Mouse (Mus musculus) heart, adult 2 months (tissue): ENCODE measurements at regions not wholly inside any gene's neighbourhood (a gene's known extent, or its start where the extent isn't known, plus 50 kb on each side); places are given as distances from the start of the nearest gene placed in this dataset.

ENCODE experiments used
- EP300 ChIP-seq: fragments of 200-500 bp; IDR thresholded peaks from 2 replicates; pipeline ENCODE4 v1.6.1; 2011; ENCODE audit warnings: low read depth, low read length, control low read depth; ENCODE audit not compliant: insufficient read depth
- POLR2A ChIP-seq: fragments of 200-500 bp; IDR thresholded peaks from 2 replicates; pipeline ENCODE4 v1.6.1; 2011; ENCODE audit warnings: mild to moderate bottlenecking, low read depth, low read length, control low read depth; ENCODE audit not compliant: insufficient read depth

DNA sequence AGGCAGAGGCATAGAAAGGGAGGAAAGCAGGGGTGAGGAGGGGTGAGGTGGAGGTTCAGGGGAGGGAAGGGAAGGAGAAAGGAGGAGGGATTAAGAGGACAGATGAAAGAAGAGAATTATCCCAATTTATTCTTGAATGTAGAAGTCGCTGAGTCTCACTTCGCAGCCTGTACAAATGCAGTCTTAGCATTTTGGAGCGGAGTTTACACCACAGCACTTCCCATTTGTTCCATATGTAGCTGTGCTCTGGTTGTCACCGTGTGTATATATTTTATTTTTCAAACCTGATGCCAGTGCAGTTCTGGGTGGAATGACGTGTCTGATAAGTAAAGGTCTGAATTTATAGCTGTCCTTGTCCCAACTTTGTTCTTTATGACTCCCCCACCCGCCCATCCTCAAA is 105.2 kb downstream of the Spata19 start:
- TF ChIP-seq EP300 (no peak), POLR2A (no peak)
